Comparison of ENCODE assay signal across 8 mouse cellular contexts in genomic region chr7:139368722-139369380, GRCm38 (mm10). TPM values are rescaled to one million over a fixed set of nuclear protein-coding genes. Genes with fewer than 3 reads are reported as not detected.
DNase-seq lines count a peak whose midpoint lies in the region; ATAC-seq and TF ChIP-seq lines count a peak whose summit lies in the region.

No protein-coding gene starts in this region.

- H3K9me3 ChIP-seq in megakaryocyte, embryonic 14.5 days = 0 out of 2 replicates have a peak, but pooled peaks cover 2% of the 10 kb centered on the region
- no peaks in the 10 kb centered on the region for H3K9me3 ChIP-seq in intestine, embryonic 16.5 days (ENCODE audit: control insufficient read depth, low read length)
- no peaks in the 10 kb centered on the region for H3K9me3 ChIP-seq in liver, embryonic 11.5 days (ENCODE audit: control insufficient read depth, low read length)

- H3K4me2 ChIP-seq in intestine, embryonic 16.5 days (ENCODE audit: low read depth, low read length) = peak overlapping the region; percentile 28
- H3K4me2 ChIP-seq in liver, embryonic 11.5 days = no peak overlapping the region

- H3K36me3 ChIP-seq in megakaryocyte, embryonic 14.5 days (replicated peaks; ENCODE audit: low read length) = no peaks in the 10 kb centered on the region
- H3K36me3 ChIP-seq in intestine, embryonic 16.5 days (ENCODE audit: control insufficient read depth, insufficient read depth, low read length) = no peaks in the 10 kb centered on the region
- H3K36me3 ChIP-seq in liver, embryonic 11.5 days (ENCODE audit: control insufficient read depth, insufficient read depth, low read length) = no peaks in the 10 kb centered on the region
- H3K36me3 ChIP-seq in small intestine, adult 2 months (ENCODE audit: control insufficient read depth, insufficient read depth, low read length) = no peaks in the 10 kb centered on the region

- TF ChIP-seq POLR2A in small intestine, adult 2 months (IDR thresholded peaks at IDR 0.05; ENCODE audit: low read depth, low read length) = no peak

- WGBS in intestine, embryonic 16.5 days = 20% methylated on average over 14 of the region's 14 CpGs
- WGBS in liver, embryonic 11.5 days = 60% methylated on average over 14 of the region's 14 CpGs
- 14% methylated on average over 14 of the region's 14 CpGs for WGBS in small intestine, adult 2 months

- intact Hi-C loops in gastrocnemius, postnatal 14 days (cut with DNase I; ENCODE audit: low total_unique reads) = loop anchor here (5.0 kb wide), 1 partner anchor 57 kb away; no protein-coding TSS in a partner anchor

- DNase-seq in cerebellum, adult 18-20 months = peak; percentile 59 to 63
- DNase-seq in gastrocnemius, postnatal 14 days = peak; percentile 88
- no peak for DNase-seq in liver, embryonic 11.5 days (ENCODE audit: low spot score)
- DNase-seq in yolk sac, embryonic 10.5 days (ENCODE audit: low spot score) = no peak

- ATAC-seq in megakaryocyte, adult 5-6 weeks (ENCODE audit: poor library complexity, severe bottlenecking) = no peak
- peak; percentile 73 for ATAC-seq in intestine, embryonic 16.5 days
- 0 out of 2 replicates have a peak, but pooled peaks have one; percentile 48 for ATAC-seq in liver, embryonic 11.5 days (replicated peaks; ENCODE audit: low FRiP score)

- H3K27ac ChIP-seq in intestine, embryonic 16.5 days (ENCODE audit: low read length) = peak overlapping the region; percentile 99
- no peak overlapping the region; the same call in 1 of the 2 replicates for H3K27ac ChIP-seq in liver, embryonic 11.5 days (ENCODE audit: low read depth, low read length)
- H3K27ac ChIP-seq in small intestine, adult 2 months (ENCODE audit: insufficient read depth, low read depth, low read length) = peak overlapping the region; percentile 73

- no peaks in the 10 kb centered on the region for H3K27me3 ChIP-seq in megakaryocyte, embryonic 14.5 days (replicated peaks)
- H3K27me3 ChIP-seq in intestine, embryonic 16.5 days (replicated peaks; ENCODE audit: control insufficient read depth, insufficient read depth, low read length) = no peaks in the 10 kb centered on the region
- H3K27me3 ChIP-seq in liver, embryonic 11.5 days (replicated peaks; ENCODE audit: control insufficient read depth, insufficient read depth, low read length) = no peaks in the 10 kb centered on the region
- H3K27me3 ChIP-seq in small intestine, adult 2 months (ENCODE audit: control insufficient read depth, insufficient read depth, low read length) = no peaks in the 10 kb centered on the region

- H3K9ac ChIP-seq in intestine, embryonic 16.5 days (ENCODE audit: low read depth, low read length) = peak overlapping the region; percentile 64
- H3K9ac ChIP-seq in liver, embryonic 11.5 days (ENCODE audit: low read depth, low read length) = no peak overlapping the region

- peaks cover 89% of the 10 kb centered on the region for H3K4me1 ChIP-seq in megakaryocyte, embryonic 14.5 days
- peaks cover 70% of the 10 kb centered on the region for H3K4me1 ChIP-seq in intestine, embryonic 16.5 days (ENCODE audit: control insufficient read depth, insufficient read depth, low read length)
- peaks cover 18% of the 10 kb centered on the region for H3K4me1 ChIP-seq in liver, embryonic 11.5 days (replicated peaks; ENCODE audit: control insufficient read depth, insufficient read depth, low read length)
- H3K4me1 ChIP-seq in small intestine, adult 2 months (ENCODE audit: control insufficient read depth, insufficient read depth, insufficient read length, low read length) = peaks cover 62% of the 10 kb centered on the region

- TF ChIP-seq CTCF in small intestine, adult 2 months (IDR thresholded peaks at IDR 0.05; ENCODE audit: extremely low read depth, insufficient read length, insufficient replicate concordance, low read depth, low read length) = no peak

- H3K4me3 ChIP-seq in megakaryocyte, embryonic 14.5 days (replicated peaks) = peak overlapping the region; percentile 81
- H3K4me3 ChIP-seq in intestine, embryonic 16.5 days (ENCODE audit: low read length) = no peak overlapping the region
- no peak overlapping the region for H3K4me3 ChIP-seq in liver, embryonic 11.5 days (ENCODE audit: low read depth, low read length)
- H3K4me3 ChIP-seq in small intestine, adult 2 months (ENCODE audit: low read depth, low read length) = no peak overlapping the region

RNA-seq across cellular contexts. Expression of gene Inpp5a, which starts 20.1 kb away (rescaled TPM):
- polyA plus RNA-seq in megakaryocyte, embryonic 14.5 days (2012; ENCODE audit: insufficient read depth, low replicate concordance) = 95.0 and 304 TPM in 2 replicates
- 11.4 and 11.9 TPM in 2 replicates for total RNA-seq in megakaryocyte, adult 5-6 weeks (2015)
- total RNA-seq in megakaryocyte, adult 5-6 weeks (2017) = 7.6 and 10.5 TPM in 2 replicates
- 10 to 100 TPM; 36.5 to 39.8 TPM for total RNA-seq in gastrocnemius, postnatal 14 days (2021)
- 8.9 and 27.7 TPM in 2 replicates for polyA plus RNA-seq in intestine, embryonic 16.5 days (2015; fragmentation: Nextera tagmentation; extraction: Ambion mirVana)
- 11.8 and 14.3 TPM in 2 replicates for polyA plus RNA-seq in liver, embryonic 11.5 days (2014; fragmentation: Nextera tagmentation; extraction: Ambion mirVana)
- 21.5 and 56.6 TPM in 2 replicates for polyA plus RNA-seq in small intestine, adult 2 months (2012; rRNA removed)

Comparison
In these comparisons a context has a peak if more than half of its experiments do, and no peak if none do; other contexts are left out.
1. DNase-seq: peak in cerebellum, adult 18-20 months (2 of 2) and gastrocnemius, postnatal 14 days (single experiment); none in liver, embryonic 11.5 days (single experiment) and yolk sac, embryonic 10.5 days (single experiment).